ENCODE assay signal across 8 mouse cellular contexts in the genomic region with DNA sequence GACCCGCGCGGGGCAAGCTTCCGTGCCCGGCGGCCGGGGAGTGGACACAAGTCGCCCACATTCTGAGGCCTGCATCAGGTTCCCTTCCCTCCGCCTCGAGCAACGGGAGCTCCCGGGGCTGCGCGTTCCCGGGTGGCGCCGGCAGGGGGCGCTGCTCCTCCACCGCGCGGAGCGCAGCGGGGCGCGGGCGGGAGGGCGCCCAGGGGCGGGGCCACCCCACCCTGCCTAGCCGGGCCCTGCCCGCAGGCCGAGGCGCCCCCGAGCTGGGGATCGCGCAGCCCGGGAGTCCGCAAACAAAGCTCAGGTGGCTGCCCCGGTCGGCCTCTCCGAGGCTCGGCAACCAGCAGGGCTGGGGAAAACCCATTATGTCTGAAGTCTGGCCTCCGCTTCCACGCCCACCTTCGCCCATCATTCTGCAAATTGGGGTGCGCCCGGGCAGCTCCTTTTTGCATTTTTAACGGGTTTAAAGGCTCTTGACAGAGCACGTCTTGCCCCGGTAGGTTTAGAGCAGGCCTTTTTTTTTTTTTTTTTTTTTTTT. TPM values are rescaled to one million over a fixed set of nuclear protein-coding genes. Genes with fewer than 3 reads are reported as not detected.
A peak's percentile ranks its signal among the peaks of the same experiment; 100 is the strongest.
DNase-seq lines count a peak whose midpoint lies in the region; ATAC-seq and TF ChIP-seq lines count a peak whose summit lies in the region.

No protein-coding gene starts in this region.

- H3K36me3 ChIP-seq in erythroblast, embryonic 14.5 days (ENCODE audit: control insufficient read depth): no peaks in the 10 kb centered on the region
- peaks cover 38% of the 10 kb centered on the region for H3K36me3 ChIP-seq in heart, embryonic 13.5 days
- H3K36me3 ChIP-seq in liver, embryonic 11.5 days (ENCODE audit: control insufficient read depth, insufficient read depth, low read length): peaks cover 4% of the 10 kb centered on the region; the same call in 1 of the 2 replicates
- H3K36me3 ChIP-seq in myocyte (ENCODE audit: control insufficient read depth, insufficient read depth): peaks cover 26% of the 10 kb centered on the region

- DNase-seq in CD4-positive, CD25-positive, alpha-beta regulatory T cell, adult 2 months (ENCODE audit: low read depth, low spot score): peak; percentile 92
- DNase-seq in brain, embryonic 18.5 days (ENCODE audit: low read depth, low spot score): peak; percentile 72
- peak; percentile 96 for DNase-seq in kidney, postnatal 10 days
- peak; percentile 92 for DNase-seq in liver, embryonic 11.5 days (ENCODE audit: low spot score)
- peak; percentile 86 to 97 for DNase-seq in spleen, postnatal 4 days (ENCODE audit: low spot score in 2 of 2)

- no peaks in the 10 kb centered on the region for H3K9me3 ChIP-seq in erythroblast, embryonic 14.5 days (ENCODE audit: control insufficient read depth, low read length)
- H3K9me3 ChIP-seq in heart, embryonic 13.5 days: no peaks in the 10 kb centered on the region
- H3K9me3 ChIP-seq in liver, embryonic 11.5 days (ENCODE audit: control insufficient read depth, low read length): no peaks in the 10 kb centered on the region

- H3K27me3 ChIP-seq in erythroblast, embryonic 14.5 days (ENCODE audit: control insufficient read depth): peaks cover 80% of the 10 kb centered on the region
- no peaks in the 10 kb centered on the region for H3K27me3 ChIP-seq in heart, embryonic 13.5 days (replicated peaks)
- H3K27me3 ChIP-seq in liver, embryonic 11.5 days (replicated peaks; ENCODE audit: control insufficient read depth, insufficient read depth, low read length): peaks cover 3% of the 10 kb centered on the region; the same call in 1 of the 2 replicates
- H3K27me3 ChIP-seq in myocyte (ENCODE audit: control insufficient read depth, insufficient read depth, insufficient read length): no peaks in the 10 kb centered on the region

- H3K4me2 ChIP-seq in heart, embryonic 13.5 days: peak overlapping the region; percentile 94
- peak overlapping the region; percentile 90 for H3K4me2 ChIP-seq in liver, embryonic 11.5 days
- peak overlapping the region; percentile 35 for H3K4me2 ChIP-seq in myocyte (ENCODE audit: low read depth)

- under 1% methylated on average over 49 of the region's 49 CpGs for WGBS in heart, embryonic 13.5 days
- WGBS in liver, embryonic 11.5 days: under 1% methylated on average over 49 of the region's 49 CpGs

- ATAC-seq in heart, embryonic 13.5 days (ENCODE audit: extremely low read depth, insufficient number of reproducible peaks, low FRiP score, low TSS enrichment): peak; percentile 73
- peak; percentile 75 for ATAC-seq in liver, embryonic 11.5 days (replicated peaks; ENCODE audit: low FRiP score)

- H3K9ac ChIP-seq in heart, embryonic 13.5 days: peak overlapping the region; percentile 99
- H3K9ac ChIP-seq in liver, embryonic 11.5 days (ENCODE audit: low read depth, low read length): peak overlapping the region; percentile 89

- H3K79me2 ChIP-seq in myocyte (ENCODE audit: control insufficient read depth, insufficient read depth): peaks cover 42% of the 10 kb centered on the region

- peak overlapping the region; percentile 62 for H3K4me3 ChIP-seq in erythroblast, embryonic 14.5 days (replicated peaks)
- peak overlapping the region; percentile 94 for H3K4me3 ChIP-seq in heart, embryonic 13.5 days
- peak overlapping the region; percentile 80 for H3K4me3 ChIP-seq in liver, embryonic 11.5 days (ENCODE audit: low read depth, low read length)
- H3K4me3 ChIP-seq in myocyte: peak overlapping the region; percentile 94

- peak; percentile 29 for TF ChIP-seq POLR2A in myocyte (IDR thresholded peaks at IDR 0.05; ENCODE audit: insufficient read length, low read depth)

- H3ac ChIP-seq in myocyte (ENCODE audit: control insufficient read depth, insufficient read length): peak overlapping the region; percentile 72

- H3K27ac ChIP-seq in heart, embryonic 13.5 days (replicated peaks): peak overlapping the region; percentile 98
- H3K27ac ChIP-seq in liver, embryonic 11.5 days (ENCODE audit: low read depth, low read length): peak overlapping the region; percentile 92

- peaks cover 49% of the 10 kb centered on the region for H3K4me1 ChIP-seq in erythroblast, embryonic 14.5 days (ENCODE audit: control insufficient read depth)
- peaks cover 13% of the 10 kb centered on the region for H3K4me1 ChIP-seq in heart, embryonic 13.5 days
- H3K4me1 ChIP-seq in liver, embryonic 11.5 days (replicated peaks; ENCODE audit: control insufficient read depth, insufficient read depth, low read length): peaks cover 3% of the 10 kb centered on the region

TF ChIP-seq in myocyte, 11 proteins besides CTCF, POLR2A, EP300 and RAD21:
- peak in 1 of 3 experiments; percentile 46 for TF ChIP-seq MYOG (IDR thresholded peaks at IDR 0.05; ENCODE audit: control insufficient read depth in 1 of 3, insufficient read depth in 1 of 3, insufficient read length in 2 of 3, low read depth in 2 of 3)
- no peak for TF ChIP-seq MYOD1 (IDR thresholded peaks at IDR 0.05; ENCODE audit: control insufficient read depth in 1 of 3, insufficient read length in 2 of 3, low read depth in 2 of 3)
- peak; percentile 68 for TF ChIP-seq POLR2AphosphoS2 (IDR thresholded peaks at IDR 0.05; ENCODE audit: insufficient read length, low read depth)

RNA-seq across cellular contexts. Expression of gene Marcks, which starts 1.7 kb away (rescaled TPM):
- 0.33 and 0.35 TPM in 2 replicates for polyA plus RNA-seq in erythroblast, embryonic 14.5 days (2012)
- polyA plus RNA-seq in heart, embryonic 13.5 days (2015; fragmentation: Nextera tagmentation; extraction: Ambion mirVana): 48.6 and 51.1 TPM in 2 replicates
- 61.2 and 63.3 TPM in 2 replicates for polyA plus RNA-seq in liver, embryonic 11.5 days (2014; fragmentation: Nextera tagmentation; extraction: Ambion mirVana)
- 26.3 TPM for polyA plus RNA-seq in myocyte (2012; fragmentation: generic; extraction: Trizol)

Comparison
In these comparisons a context has a peak if more than half of its experiments do, and no peak if none do; other contexts are left out.
1. Peak in every context shown above with its lines: DNase-seq, ATAC-seq, H3K4me3 ChIP-seq and H3K27ac ChIP-seq.
2. H3K4me2 ChIP-seq: peak in every context shown above with its lines; median percentile 94 in heart, embryonic 13.5 days; 90 in liver, embryonic 11.5 days; 35 in myocyte.
3. RNA of gene Marcks, which starts 1.7 kb away (polyA plus RNA-seq): 61.2 to 63.3 TPM in liver, embryonic 11.5 days, 48.6 to 51.1 TPM in heart, embryonic 13.5 days and 26.3 TPM in myocyte (single experiment); 0.33 to 0.35 TPM in erythroblast, embryonic 14.5 days; every median in the first group is over 10 times any median in the second.